Mouse (Mus musculus): ENCODE measurements around the gene Lrrc66. TPM values are rescaled to one million over a fixed set of nuclear protein-coding genes. Genes with fewer than 3 reads are reported as not detected.

Lrrc66 gene
- polyA plus RNA-seq, 1 experiment from 2014 or later: 0.19 TPM

DNA sequence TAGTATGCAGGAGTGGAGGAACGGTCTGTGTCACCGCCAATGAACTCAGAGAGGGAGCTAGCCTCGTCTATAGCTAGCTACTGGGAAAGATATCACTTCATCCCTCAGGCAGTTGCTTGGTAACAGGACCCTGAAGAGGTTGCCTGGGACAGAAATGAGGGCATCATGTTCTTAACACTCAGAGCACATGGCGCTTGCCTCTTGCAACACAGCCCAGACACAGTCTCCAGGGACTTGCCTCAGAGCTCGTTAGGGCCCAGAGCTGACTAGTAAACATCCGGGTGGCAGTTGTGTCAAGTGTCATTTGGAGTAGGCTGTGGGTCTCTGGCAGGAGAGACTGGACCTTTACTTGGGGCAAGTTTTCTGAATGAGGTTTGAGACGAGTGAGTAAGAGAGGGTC, 58.5 kb downstream of the Lrrc66 start:
- H3K36me3 ChIP-seq (ENCODE audit: control insufficient read depth, insufficient read depth): no peaks in the 10 kb centered on the region
- no peak overlapping the region for H3K9ac ChIP-seq (ENCODE audit: low read depth, low read length)
- H3K27ac ChIP-seq (ENCODE audit: low read length): no peak overlapping the region
- no peaks in the 10 kb centered on the region for H3K27me3 ChIP-seq (ENCODE audit: control insufficient read depth, insufficient read depth, low read depth, low read length)
- ATAC-seq (ENCODE audit: low read depth): no peak
- H3K4me2 ChIP-seq (ENCODE audit: low read depth, low read length): no peak overlapping the region
- WGBS (ENCODE audit: insufficient replicate concordance): 63% methylated on average over 7 of the region's 7 CpGs
- no peak overlapping the region for H3K4me3 ChIP-seq (ENCODE audit: low read depth, low read length)
- no peaks in the 10 kb centered on the region for H3K9me3 ChIP-seq (replicated peaks; ENCODE audit: control insufficient read depth, low read length)
- H3K4me1 ChIP-seq (ENCODE audit: control insufficient read depth, low read depth, low read length): no peaks in the 10 kb centered on the region

DNA sequence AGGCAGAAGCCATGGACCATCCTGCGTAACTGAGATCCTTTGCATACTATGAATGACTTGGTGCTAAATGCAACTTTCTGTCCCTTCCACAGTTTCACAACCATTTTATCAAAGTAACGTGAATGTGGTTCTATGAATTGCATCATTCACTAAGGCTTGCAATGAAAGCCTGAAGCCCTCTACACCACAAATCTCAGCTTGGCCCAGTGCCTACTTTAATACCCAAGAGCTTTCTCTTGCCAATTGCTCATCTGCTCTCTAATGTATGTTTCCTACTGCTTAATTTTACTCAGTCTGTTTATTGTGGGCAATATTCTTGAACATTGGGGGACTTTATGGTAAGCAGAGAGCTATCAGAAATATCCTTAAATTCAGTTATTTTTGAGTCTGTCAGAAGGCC, 59.5 kb downstream of the Lrrc66 start:
- 67% methylated on average over 2 of the region's 2 CpGs for WGBS (ENCODE audit: insufficient replicate concordance)
- Histone ChIP-seq H3K4me3 (ENCODE audit: low read depth, low read length) (no peak overlapping the region), H3K9ac (ENCODE audit: low read depth, low read length) (no peak overlapping the region), H3K4me2 (ENCODE audit: low read depth, low read length) (no peak overlapping the region), H3K4me1 (ENCODE audit: control insufficient read depth, low read depth, low read length) (no peaks in the 10 kb centered on the region), H3K9me3 (replicated peaks; ENCODE audit: control insufficient read depth, low read length) (no peaks in the 10 kb centered on the region), H3K27me3 (ENCODE audit: control insufficient read depth, insufficient read depth, low read depth, low read length) (no peaks in the 10 kb centered on the region), H3K36me3 (ENCODE audit: control insufficient read depth, insufficient read depth) (no peaks in the 10 kb centered on the region), H3K27ac (ENCODE audit: low read length) (no peak overlapping the region)
- ATAC-seq (ENCODE audit: low read depth): no peak

DNA sequence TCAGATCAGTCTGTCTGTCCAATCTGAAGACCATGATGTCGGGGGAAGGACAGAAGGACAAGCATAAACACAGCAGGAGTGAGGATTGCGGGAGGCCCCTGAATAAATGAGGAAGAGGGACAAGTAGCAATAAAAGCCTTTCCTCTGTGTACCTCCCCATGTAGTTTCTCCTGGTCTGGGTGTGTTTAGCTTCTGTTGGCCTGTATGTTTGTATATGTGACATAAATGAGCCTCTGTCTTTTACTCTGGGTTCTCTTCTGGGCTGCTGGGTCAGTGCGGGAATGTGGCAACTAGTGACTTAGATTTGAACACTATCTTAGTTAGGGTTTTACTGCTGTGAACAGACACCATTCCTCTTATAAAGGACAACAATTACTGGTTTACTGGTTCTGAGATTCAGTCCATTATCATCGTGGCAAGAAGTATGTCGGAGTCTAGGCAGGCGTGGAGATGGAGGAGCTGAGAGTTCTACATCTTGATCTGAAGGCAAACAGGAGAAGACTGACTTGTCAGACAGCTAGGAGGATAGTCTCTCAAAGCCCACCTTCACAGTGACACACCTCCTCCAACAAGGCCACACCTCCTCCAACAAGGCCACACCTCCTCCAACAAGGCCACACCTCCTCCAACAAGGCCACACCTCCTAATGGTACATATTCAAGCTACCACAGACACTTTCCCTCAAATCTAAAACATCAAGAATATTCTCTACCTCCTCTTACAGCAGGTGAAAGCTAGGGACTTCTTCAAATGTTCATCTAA, 60.8 kb downstream of the Lrrc66 start:
- H3K4me1 ChIP-seq (ENCODE audit: control insufficient read depth, low read depth, low read length): no peaks in the 10 kb centered on the region
- no peak overlapping the region for H3K27ac ChIP-seq (ENCODE audit: low read length)
- no peak for ATAC-seq (ENCODE audit: low read depth)
- no peaks in the 10 kb centered on the region for H3K36me3 ChIP-seq (ENCODE audit: control insufficient read depth, insufficient read depth)
- H3K27me3 ChIP-seq (ENCODE audit: control insufficient read depth, insufficient read depth, low read depth, low read length): no peaks in the 10 kb centered on the region
- no peak overlapping the region for H3K4me2 ChIP-seq (ENCODE audit: low read depth, low read length)
- no peak overlapping the region for H3K4me3 ChIP-seq (ENCODE audit: low read depth, low read length)
- no peak overlapping the region for H3K9ac ChIP-seq (ENCODE audit: low read depth, low read length)
- 77% methylated on average over 6 of the region's 6 CpGs for WGBS (ENCODE audit: insufficient replicate concordance)
- H3K9me3 ChIP-seq (replicated peaks; ENCODE audit: control insufficient read depth, low read length): no peaks in the 10 kb centered on the region

DNA sequence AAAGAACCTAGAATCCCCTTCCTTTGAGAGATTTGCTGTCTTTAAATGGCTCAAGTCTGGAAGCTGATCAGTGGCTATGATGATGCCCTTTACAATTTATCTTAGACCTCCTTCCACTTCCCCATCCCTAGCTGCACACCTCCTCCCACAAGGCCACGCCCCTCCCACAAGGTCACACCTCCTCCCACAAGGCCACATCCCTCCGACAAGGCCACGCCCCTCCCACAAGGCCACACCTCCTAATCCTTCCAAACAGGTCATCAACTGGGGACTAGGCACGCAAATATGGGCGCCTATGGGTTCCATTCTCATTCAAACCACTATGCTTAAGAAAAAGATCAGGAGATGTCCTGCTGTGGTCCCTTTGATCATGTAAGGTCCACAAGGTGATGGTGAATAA, 63.1 kb downstream of the Lrrc66 start:
- WGBS (ENCODE audit: insufficient replicate concordance): 60% methylated on average over 5 of the region's 5 CpGs
- Histone ChIP-seq H3K27ac (ENCODE audit: low read length) (no peak overlapping the region), H3K27me3 (ENCODE audit: control insufficient read depth, insufficient read depth, low read depth, low read length) (no peaks in the 10 kb centered on the region), H3K4me3 (ENCODE audit: low read depth, low read length) (no peak overlapping the region), H3K4me2 (ENCODE audit: low read depth, low read length) (no peak overlapping the region), H3K36me3 (ENCODE audit: control insufficient read depth, insufficient read depth) (no peaks in the 10 kb centered on the region), H3K9ac (ENCODE audit: low read depth, low read length) (no peak overlapping the region), H3K4me1 (ENCODE audit: control insufficient read depth, low read depth, low read length) (no peaks in the 10 kb centered on the region), H3K9me3 (replicated peaks; ENCODE audit: control insufficient read depth, low read length) (no peaks in the 10 kb centered on the region)
- no peak for ATAC-seq (ENCODE audit: low read depth)

DNA sequence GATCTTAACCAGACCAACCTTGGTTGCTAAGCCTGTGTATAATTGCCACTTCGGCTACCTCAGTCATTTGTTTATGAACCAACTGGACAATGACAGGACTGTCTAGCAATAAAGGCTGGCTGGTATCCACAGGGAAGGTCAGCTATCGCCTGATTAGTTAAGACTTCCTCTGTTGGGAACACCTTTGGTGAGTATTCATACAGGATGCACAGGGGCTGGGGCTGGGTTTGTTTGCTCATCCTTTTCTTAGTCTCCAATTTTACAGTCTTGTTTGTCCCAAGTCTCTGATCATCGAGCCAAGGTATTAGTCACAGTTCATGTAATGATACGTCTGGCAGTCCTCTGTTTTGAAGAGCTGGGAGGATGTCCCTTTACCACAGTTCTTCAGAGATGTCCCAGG, 65.4 kb downstream of the Lrrc66 start:
- WGBS (ENCODE audit: insufficient replicate concordance): 59% methylated on average over 4 of the region's 4 CpGs
- no peak overlapping the region for H3K4me3 ChIP-seq (ENCODE audit: low read depth, low read length)
- H3K9ac ChIP-seq (ENCODE audit: low read depth, low read length): no peak overlapping the region
- no peaks in the 10 kb centered on the region for H3K9me3 ChIP-seq (replicated peaks; ENCODE audit: control insufficient read depth, low read length)
- H3K4me1 ChIP-seq (ENCODE audit: control insufficient read depth, low read depth, low read length): no peaks in the 10 kb centered on the region
- no peak for ATAC-seq (ENCODE audit: low read depth)
- H3K27ac ChIP-seq (ENCODE audit: low read length): no peak overlapping the region
- no peaks in the 10 kb centered on the region for H3K27me3 ChIP-seq (ENCODE audit: control insufficient read depth, insufficient read depth, low read depth, low read length)
- no peaks in the 10 kb centered on the region for H3K36me3 ChIP-seq (ENCODE audit: control insufficient read depth, insufficient read depth)
- no peak overlapping the region for H3K4me2 ChIP-seq (ENCODE audit: low read depth, low read length)

DNA sequence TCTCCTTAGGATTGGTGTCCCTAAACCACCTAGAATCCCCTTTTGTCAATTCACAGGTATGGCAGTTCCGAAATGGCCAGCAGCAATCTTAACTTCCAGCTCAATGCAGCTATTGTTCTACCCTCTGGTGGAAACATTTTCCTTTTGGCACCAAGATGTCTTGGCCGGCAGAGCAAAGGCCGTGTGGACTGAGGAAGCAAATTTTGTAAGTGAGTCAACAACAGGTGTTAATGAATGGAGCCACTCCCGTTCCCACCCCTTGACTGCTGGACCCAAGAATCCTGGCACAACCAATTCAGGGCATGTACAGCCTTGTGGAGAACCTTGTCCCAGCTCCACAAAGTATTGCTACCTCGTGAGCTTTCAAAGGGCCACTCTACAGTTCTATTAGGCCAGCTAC, 66.2 kb downstream of the Lrrc66 start:
- Histone ChIP-seq H3K36me3 (ENCODE audit: control insufficient read depth, insufficient read depth) (no peaks in the 10 kb centered on the region), H3K27me3 (ENCODE audit: control insufficient read depth, insufficient read depth, low read depth, low read length) (no peaks in the 10 kb centered on the region), H3K9ac (ENCODE audit: low read depth, low read length) (no peak overlapping the region), H3K9me3 (replicated peaks; ENCODE audit: control insufficient read depth, low read length) (no peaks in the 10 kb centered on the region), H3K4me3 (ENCODE audit: low read depth, low read length) (no peak overlapping the region), H3K27ac (ENCODE audit: low read length) (no peak overlapping the region), H3K4me2 (ENCODE audit: low read depth, low read length) (no peak overlapping the region), H3K4me1 (ENCODE audit: control insufficient read depth, low read depth, low read length) (no peaks in the 10 kb centered on the region)
- no peak for ATAC-seq (ENCODE audit: low read depth)
- 57% methylated on average over 5 of the region's 5 CpGs for WGBS (ENCODE audit: insufficient replicate concordance)

DNA sequence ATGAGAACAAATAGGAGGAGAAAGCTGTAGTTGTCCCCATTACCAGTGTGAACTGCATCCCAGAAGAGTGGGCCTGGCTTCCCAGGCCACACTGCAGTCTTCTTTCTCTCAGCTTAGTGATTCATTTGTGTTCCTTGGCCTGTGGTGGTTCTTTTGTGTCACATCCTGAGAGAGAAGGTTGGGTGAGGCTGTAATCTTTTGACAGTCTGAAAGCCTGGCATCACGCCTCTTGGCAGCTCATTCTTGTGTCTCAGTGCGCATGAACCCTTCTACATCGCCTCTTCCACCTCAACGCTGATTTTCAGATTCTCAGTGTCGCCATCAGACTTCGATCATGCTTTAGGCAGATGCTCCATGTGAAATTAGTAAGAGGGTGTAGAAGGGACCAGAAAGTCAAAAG, 68.3 kb downstream of the Lrrc66 start:
- ATAC-seq (ENCODE audit: low read depth): no peak
- no peaks in the 10 kb centered on the region for H3K36me3 ChIP-seq (ENCODE audit: control insufficient read depth, insufficient read depth)
- no peak overlapping the region for H3K9ac ChIP-seq (ENCODE audit: low read depth, low read length)
- WGBS (ENCODE audit: insufficient replicate concordance): 79% methylated on average over 6 of the region's 6 CpGs
- H3K4me3 ChIP-seq (ENCODE audit: low read depth, low read length): no peak overlapping the region
- no peaks in the 10 kb centered on the region for H3K4me1 ChIP-seq (ENCODE audit: control insufficient read depth, low read depth, low read length)
- H3K9me3 ChIP-seq (replicated peaks; ENCODE audit: control insufficient read depth, low read length): no peaks in the 10 kb centered on the region
- no peak overlapping the region for H3K27ac ChIP-seq (ENCODE audit: low read length)
- H3K4me2 ChIP-seq (ENCODE audit: low read depth, low read length): no peak overlapping the region
- no peaks in the 10 kb centered on the region for H3K27me3 ChIP-seq (ENCODE audit: control insufficient read depth, insufficient read depth, low read depth, low read length)

DNA sequence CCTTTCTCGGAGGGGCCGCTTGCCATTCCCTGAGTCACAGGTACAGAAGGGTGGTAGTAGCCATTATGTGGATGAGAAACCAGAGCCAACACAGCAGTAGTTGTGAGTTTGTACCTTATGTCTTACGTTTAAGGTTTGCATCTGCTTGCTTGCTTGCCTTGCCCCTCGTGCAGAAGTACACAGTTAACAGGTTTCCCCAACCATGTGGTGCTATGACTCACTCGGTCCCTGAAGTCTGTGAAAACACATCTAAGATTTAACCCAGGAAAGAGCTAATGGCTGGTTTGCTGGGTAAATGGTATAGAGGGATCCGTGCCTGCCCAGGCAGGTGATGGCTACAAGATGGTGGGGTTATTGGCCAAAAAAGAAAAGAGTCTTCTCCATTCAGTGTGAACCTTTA, 73.6 kb downstream of the Lrrc66 start:
- Histone ChIP-seq H3K4me1 (ENCODE audit: control insufficient read depth, low read depth, low read length) (no peaks in the 10 kb centered on the region), H3K9ac (ENCODE audit: low read depth, low read length) (no peak overlapping the region), H3K4me3 (ENCODE audit: low read depth, low read length) (no peak overlapping the region), H3K27me3 (ENCODE audit: control insufficient read depth, insufficient read depth, low read depth, low read length) (no peaks in the 10 kb centered on the region), H3K27ac (ENCODE audit: low read length) (no peak overlapping the region), H3K36me3 (ENCODE audit: control insufficient read depth, insufficient read depth) (no peaks in the 10 kb centered on the region), H3K9me3 (replicated peaks; ENCODE audit: control insufficient read depth, low read length) (no peaks in the 10 kb centered on the region), H3K4me2 (ENCODE audit: low read depth, low read length) (no peak overlapping the region)
- WGBS (ENCODE audit: insufficient replicate concordance): 72% methylated on average over 6 of the region's 6 CpGs
- no peak for ATAC-seq (ENCODE audit: low read depth)

DNA sequence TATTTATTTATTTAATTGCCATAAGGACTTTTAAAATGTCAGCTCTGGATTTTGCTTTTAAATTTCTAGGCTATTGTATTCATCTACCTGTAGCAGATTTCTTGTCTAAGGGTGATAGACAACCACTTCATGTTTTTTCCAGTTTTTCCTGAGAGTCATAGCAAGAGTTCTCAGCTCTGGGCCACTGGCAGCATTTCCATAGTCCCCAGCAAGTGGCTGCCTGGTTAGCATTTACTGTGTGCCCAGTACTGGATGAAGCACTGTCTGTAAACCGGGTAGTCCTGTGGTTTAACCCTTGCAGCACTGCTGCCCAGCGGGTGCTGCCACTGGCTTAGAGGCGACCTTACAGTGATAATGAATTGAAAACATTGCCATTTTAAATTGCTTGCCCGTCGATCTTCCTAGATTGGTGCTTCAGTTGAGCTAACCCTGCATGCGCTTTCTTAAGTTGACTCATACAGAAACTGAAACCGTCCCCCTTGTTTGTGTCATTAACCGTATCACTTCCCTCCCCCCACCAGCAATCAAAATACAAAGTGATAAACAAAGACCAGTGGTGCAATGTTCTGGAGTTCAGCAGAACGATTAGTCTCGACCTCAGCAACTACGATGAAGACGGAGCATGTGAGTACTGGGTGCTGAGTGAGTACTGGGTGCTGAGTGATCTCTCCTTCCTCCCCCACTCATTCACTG, 75.4 kb downstream of the Lrrc66 start:
- H3K4me3 ChIP-seq (ENCODE audit: low read depth, low read length): no peak overlapping the region
- H3K27me3 ChIP-seq (ENCODE audit: control insufficient read depth, insufficient read depth, low read depth, low read length): no peaks in the 10 kb centered on the region
- H3K4me1 ChIP-seq (ENCODE audit: control insufficient read depth, low read depth, low read length): no peaks in the 10 kb centered on the region
- H3K9ac ChIP-seq (ENCODE audit: low read depth, low read length): no peak overlapping the region
- H3K9me3 ChIP-seq (replicated peaks; ENCODE audit: control insufficient read depth, low read length): no peaks in the 10 kb centered on the region
- 70% methylated on average over 12 of the region's 12 CpGs for WGBS (ENCODE audit: insufficient replicate concordance)
- H3K27ac ChIP-seq (ENCODE audit: low read length): no peak overlapping the region
- no peak for ATAC-seq (ENCODE audit: low read depth)
- H3K4me2 ChIP-seq (ENCODE audit: low read depth, low read length): no peak overlapping the region
- H3K36me3 ChIP-seq (ENCODE audit: control insufficient read depth, insufficient read depth): no peaks in the 10 kb centered on the region

Measured in liver, embryonic 16.5 days (tissue).